Mouse (Mus musculus) ES-E14 (cell line): ENCODE measurements at regions not wholly inside any gene's neighbourhood (a gene's known extent, or its start where the extent isn't known, plus 50 kb on each side); places are given as distances from the start of the nearest gene placed in this dataset.

Source experiments
- DNase-seq: peaks from one replicate; pipeline ENCODE4 v3.0.0-alpha.2; 2013; ENCODE audit warnings: low read depth, low spot score
- H3K27ac ChIP-seq: 2 replicates; pipeline ENCODE4 v1.5.1; 2012; ENCODE audit warnings: low read depth, mild to moderate bottlenecking, low read length, moderate library complexity, mixed read lengths; ENCODE audit not compliant: poor library complexity, insufficient read depth, severe bottlenecking
- H3K36me3 ChIP-seq: 2 replicates; pipeline ENCODE4 v1.6.1; 2012; ENCODE audit warnings: mild to moderate bottlenecking, low read length, moderate library complexity, mixed read lengths; ENCODE audit not compliant: control insufficient read depth, poor library complexity, insufficient read depth, severe bottlenecking
- H3K4me1 ChIP-seq, 2 experiments: fragments of 150-350 bp in 1 of 2; sonication (generic) in 1 of 2; 2 replicates each; pipeline ENCODE4 v1.6.1; 2012; ENCODE audit warnings: low read length in 2 of 2, mild to moderate bottlenecking in 1 of 2, mixed read lengths in 1 of 2; ENCODE audit not compliant: control insufficient read depth in 2 of 2, insufficient read depth in 2 of 2, poor library complexity in 1 of 2
- H3K4me3 ChIP-seq, 2 experiments: fragments of 150-350 bp in 1 of 2; sonication (generic) in 1 of 2; 2 replicates each; pipeline ENCODE4 v1.5.1; 2012; ENCODE audit warnings: low read length in 2 of 2, low read depth in 1 of 2, mild to moderate bottlenecking in 1 of 2, mixed read lengths in 1 of 2; ENCODE audit not compliant: insufficient read depth in 1 of 2, poor library complexity in 1 of 2, severe bottlenecking in 1 of 2
- H3K9ac ChIP-seq: 2 replicates; pipeline ENCODE4 v1.6.1; 2012; ENCODE audit warnings: low read depth, mild to moderate bottlenecking, low read length, mixed read lengths; ENCODE audit not compliant: poor library complexity, insufficient read depth, severe bottlenecking
- H3K9me3 ChIP-seq: fragments of 150-350 bp; sonication (generic); 2 replicates; pipeline ENCODE4 v1.6.1; 2012; ENCODE audit warnings: low read depth, mild to moderate bottlenecking, low read length; ENCODE audit not compliant: control insufficient read depth, insufficient read depth
- CHD2 ChIP-seq: IDR thresholded peaks from 2 replicates; pipeline ENCODE4 v1.6.1; 2014; ENCODE audit warnings: mild to moderate bottlenecking, low read depth, low read length, inconsistent platforms
- HCFC1 ChIP-seq: IDR thresholded peaks from 2 replicates; pipeline ENCODE4 v1.6.1; 2012; ENCODE audit warnings: low read length, inconsistent platforms, borderline replicate concordance; ENCODE audit not compliant: insufficient read depth
- MAFK ChIP-seq: IDR thresholded peaks from 2 replicates; pipeline ENCODE4 v1.6.1; 2014; ENCODE audit warnings: mild to moderate bottlenecking, low read depth, low read length, inconsistent platforms; ENCODE audit not compliant: insufficient read depth
- ZC3H11A ChIP-seq: IDR thresholded peaks from 2 replicates; pipeline ENCODE4 v1.6.1; 2012; ENCODE audit warnings: low read depth, mild to moderate bottlenecking, inconsistent platforms, low read length, borderline replicate concordance
- ZNF384 ChIP-seq: IDR thresholded peaks from 2 replicates; pipeline ENCODE4 v1.6.1; 2012; ENCODE audit warnings: low read depth, low read length, inconsistent platforms
- in situ Hi-C, 2 experiments: fragments of 600-800 bp; cut with MboI; formaldehyde crosslinking; loops; one replicate each; pipeline ENCODE4 v1.15.1; 2025; ENCODE audit warnings: low sequenced_read_pairs in 2 of 2, inconsistent platforms in 1 of 2; ENCODE audit not compliant: unreplicated experiment in 2 of 2

DNA sequence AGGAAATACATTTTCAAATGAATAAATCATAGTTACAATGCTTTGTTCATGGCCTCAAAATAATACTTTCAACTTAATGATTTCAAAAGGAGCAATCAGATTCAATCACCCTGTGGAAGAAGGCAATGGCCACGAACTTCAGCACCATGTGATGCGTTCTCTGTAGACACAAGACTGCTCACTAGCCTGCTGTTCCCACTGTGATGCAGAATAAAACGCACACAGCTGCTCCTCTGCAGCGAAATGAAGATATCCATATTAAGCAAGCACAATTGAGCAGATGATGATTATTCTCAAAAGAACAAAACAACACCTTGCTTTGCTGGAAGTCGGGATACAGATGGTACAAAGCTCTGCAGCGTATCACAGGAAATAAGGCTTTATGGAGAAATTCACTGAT, 895.4 kb upstream of the Adam24 start:
- no peaks in the 10 kb centered on the region for H3K4me1 ChIP-seq
- H3K9ac ChIP-seq, result no peak overlapping the region
- no peaks in the 10 kb centered on the region for H3K36me3 ChIP-seq
- no peaks in the 10 kb centered on the region for H3K9me3 ChIP-seq
- H3K4me3 ChIP-seq, result no peak overlapping the region
- H3K27ac ChIP-seq, result no peak overlapping the region
- in situ Hi-C loops, result no loop called here
- no peak for DNase-seq
- TF ChIP-seq HCFC1, result no peak
- no peak for TF ChIP-seq ZNF384
- TF ChIP-seq MAFK, result no peak
- TF ChIP-seq CHD2, result no peak
- TF ChIP-seq ZC3H11A, result no peak

DNA sequence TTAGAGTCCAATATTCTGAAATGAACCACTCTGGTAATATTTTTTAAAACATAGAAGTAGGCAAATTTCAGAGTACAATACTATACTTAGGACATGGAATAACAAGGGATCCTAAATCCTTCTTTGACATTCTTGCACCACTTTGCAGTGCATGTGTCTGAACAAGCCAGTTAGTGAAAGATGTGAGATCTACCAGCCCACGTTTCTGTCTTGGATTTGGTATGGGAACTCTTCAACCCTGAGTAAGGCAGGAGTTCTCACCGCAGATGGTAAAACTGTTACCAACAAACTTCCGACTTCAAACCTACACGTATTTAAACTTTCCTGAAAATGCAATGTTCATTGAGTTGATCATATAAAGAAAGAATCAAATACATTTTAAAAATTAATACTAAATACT, 894.7 kb upstream of the Adam24 start:
- H3K27ac ChIP-seq, result no peak overlapping the region
- H3K9me3 ChIP-seq, result no peaks in the 10 kb centered on the region
- DNase-seq, result no peak
- H3K36me3 ChIP-seq, result no peaks in the 10 kb centered on the region
- TF ChIP-seq ZNF384, result no peak
- H3K4me1 ChIP-seq, result no peaks in the 10 kb centered on the region
- in situ Hi-C loops, result no loop called here
- no peak overlapping the region for H3K4me3 ChIP-seq
- H3K9ac ChIP-seq, result no peak overlapping the region

DNA sequence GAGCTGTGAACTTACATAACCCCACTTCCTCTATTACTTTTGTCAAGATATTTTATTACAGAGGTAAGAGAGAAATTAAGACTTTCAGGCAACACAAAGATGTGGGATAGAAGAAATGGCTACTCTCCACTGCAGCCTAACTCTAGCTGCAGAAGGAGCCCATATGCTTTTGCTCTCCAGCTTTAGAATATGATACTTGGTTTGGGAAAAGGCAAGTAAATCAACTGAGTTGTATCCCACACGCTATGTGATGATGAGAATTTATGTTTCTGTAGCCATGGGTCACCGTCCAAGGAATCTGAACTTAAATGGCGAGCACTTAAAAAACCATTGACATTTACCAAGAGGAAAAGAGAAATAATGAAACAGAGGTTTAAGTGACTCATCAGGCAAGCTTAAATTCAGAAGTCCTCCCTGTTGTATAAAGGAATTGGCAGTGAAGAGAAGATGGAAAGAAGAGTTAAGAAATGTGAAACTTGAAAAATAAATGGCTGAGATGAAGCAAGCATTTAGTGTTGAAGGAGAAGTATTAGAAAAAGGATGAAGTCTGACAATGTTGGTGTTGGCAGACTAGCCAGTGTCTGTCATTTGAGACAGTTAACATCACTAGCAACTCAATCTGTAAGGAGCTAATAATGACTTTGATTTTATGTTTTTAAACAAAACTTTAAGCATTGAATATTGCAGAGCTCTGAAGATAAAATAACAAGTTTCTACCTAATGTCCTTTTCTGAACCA, 893.3 kb upstream of the Adam24 start:
- Histone ChIP-seq H3K9ac (no peak overlapping the region), H3K4me1 (no peaks in the 10 kb centered on the region), H3K9me3 (no peaks in the 10 kb centered on the region), H3K27ac (no peak overlapping the region), H3K4me3 (no peak overlapping the region), H3K36me3 (no peaks in the 10 kb centered on the region)
- DNase-seq, result no peak
- TF ChIP-seq CHD2, result no peak
- no peak for TF ChIP-seq ZNF384
- no peak for TF ChIP-seq ZC3H11A
- in situ Hi-C loops, result no loop called here

DNA sequence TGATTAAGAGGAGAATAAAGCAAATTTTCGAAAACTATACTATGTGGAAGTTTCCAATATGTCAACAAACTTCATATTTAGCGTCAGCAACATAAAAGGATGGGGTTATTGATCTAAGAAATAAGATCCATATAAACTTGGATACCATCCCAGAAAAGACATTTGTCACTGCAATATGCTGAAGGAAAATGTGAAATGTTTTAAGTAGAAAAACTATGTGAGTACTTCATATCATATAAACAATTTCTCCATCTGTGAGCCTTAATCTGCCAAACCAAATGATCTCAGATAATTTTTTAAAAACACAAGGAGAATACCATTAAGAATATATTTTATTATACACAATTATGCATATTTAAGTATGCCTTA, 892.7 kb upstream of the Adam24 start:
- no peaks in the 10 kb centered on the region for H3K9me3 ChIP-seq
- H3K27ac ChIP-seq, result no peak overlapping the region
- H3K4me3 ChIP-seq, result no peak overlapping the region
- DNase-seq, result no peak
- no peak for TF ChIP-seq ZNF384
- no peak for TF ChIP-seq ZC3H11A
- TF ChIP-seq CHD2, result no peak
- no peak for TF ChIP-seq HCFC1
- no peak for TF ChIP-seq MAFK
- H3K4me1 ChIP-seq, result no peaks in the 10 kb centered on the region
- no peak overlapping the region for H3K9ac ChIP-seq
- in situ Hi-C loops, result no loop called here
- H3K36me3 ChIP-seq, result no peaks in the 10 kb centered on the region
